Mouse (Mus musculus): ENCODE data around the gene Ppp1cb.

DNA sequence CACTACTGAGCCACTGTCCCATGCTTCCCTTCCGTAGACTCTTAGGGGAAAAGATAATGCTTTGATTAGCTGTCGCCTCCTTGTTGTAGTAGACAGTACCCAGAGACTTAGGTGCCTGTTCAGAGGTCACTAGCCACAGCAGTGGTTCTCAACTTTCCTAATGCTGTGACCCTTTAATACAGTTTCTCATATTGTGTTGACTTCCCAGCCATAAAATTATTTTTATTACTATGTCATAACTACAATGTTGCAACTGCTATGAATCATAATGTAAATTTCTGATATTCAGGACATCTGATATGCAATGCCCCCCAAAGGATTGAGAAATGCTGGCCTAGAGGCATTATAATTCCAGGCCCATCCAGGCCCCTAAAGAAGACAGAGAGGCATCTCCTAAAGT is 48.9 kb upstream of the Ppp1cb start:
- TF ChIP-seq CTCF (IDR thresholded peaks at IDR 0.05; ENCODE audit: control insufficient read depth, insufficient read depth, insufficient replicate concordance, low read depth, low read length): no peak
- no peak for TF ChIP-seq POLR2A (IDR thresholded peaks at IDR 0.05; ENCODE audit: control insufficient read depth, low read depth, low read length)
